Mouse (Mus musculus): ENCODE measurements around the gene Ankrd13a.
"Not testable (repeated sequence)": the region's sequence is repeated elsewhere in the genome, so short reads cannot be mapped to it uniquely, and the experiment has no call there.

- TF ChIP-seq CTCF (IDR thresholded peaks at IDR 0.05; ENCODE audit: low read depth, low read length); POLR2A (IDR thresholded peaks at IDR 0.05; ENCODE audit: extremely low read depth, insufficient read depth, low read length): not testable (repeated sequence)
Observed at GRCm38 (mm10) chr5:114842155-114842554, 67.7 kb downstream of the Ankrd13a start.
